Comparison of ENCODE assay signal across 10 mouse cellular contexts in genomic region chr17:67667981-67668380, GRCm38 (mm10). TPM values are rescaled to one million over a fixed set of nuclear protein-coding genes. Genes with fewer than 3 reads are reported as not detected.
DNase-seq lines count a peak whose midpoint lies in the region; ATAC-seq and TF ChIP-seq lines count a peak whose summit lies in the region.
"Had no signal": no experiment of that assay in that cellular context is flagged by ENCODE, and none has a peak within 500 bp of the region (broad histone marks: within the 10 kb centered on the region; RNA-seq: fewer than 3 reads in every experiment).

No protein-coding gene starts in this region.

- peak; percentile 4 for TF ChIP-seq RAD21 in MEL (IDR thresholded peaks at IDR 0.05; ENCODE audit: low read depth, low read length)

- H3K9me3 ChIP-seq in MEL (replicated peaks; ENCODE audit: insufficient read depth, low read length), result no peaks in the 10 kb centered on the region
- H3K9me3 ChIP-seq: heart, embryonic 13.5 days had no signal

- no peak for TF ChIP-seq POLR2A in MEL (IDR thresholded peaks at IDR 0.05; ENCODE audit: control insufficient read depth in 1 of 2, insufficient read depth in 1 of 2, low read depth in 1 of 2, low read length in 2 of 2, poor library complexity in 1 of 2)

- ATAC-seq in common myeloid progenitor, adult 5-6 weeks (replicated peaks; ENCODE audit: low read depth, poor library complexity, severe bottlenecking), result peak; percentile 93

- H3K27me3 ChIP-seq in MEL (ENCODE audit: control insufficient read depth in 1 of 2, insufficient read depth in 2 of 2, low read length in 2 of 2), result no peaks in the 10 kb centered on the region
- H3K27me3 ChIP-seq: heart, embryonic 13.5 days had no signal

- no peaks in the 10 kb centered on the region for H3K36me3 ChIP-seq in MEL (ENCODE audit: control insufficient read depth in 1 of 2, insufficient read depth in 2 of 2, low read length in 2 of 2)
- H3K36me3 ChIP-seq: heart, embryonic 13.5 days had no signal

- H3K27ac ChIP-seq in MEL (ENCODE audit: control insufficient read depth, low read depth, low read length), result no peak overlapping the region
- H3K27ac ChIP-seq: heart, embryonic 13.5 days had no signal

- intact Hi-C loops in gastrocnemius, postnatal 36 days (cut with DNase I), result loop anchor here (5.0 to 10.0 kb wide), 4 partner anchors 81 to 1091 kb away; partner anchors contain the start of gene Ptprm

- H3K79me2 ChIP-seq in MEL (ENCODE audit: control insufficient read depth, insufficient read depth, low read length, poor library complexity), result no peaks in the 10 kb centered on the region

- TF ChIP-seq EP300 in MEL (IDR thresholded peaks at IDR 0.05; ENCODE audit: low read depth in 1 of 2, low read length in 2 of 2), result no peak

- H3K4me1 ChIP-seq in MEL (ENCODE audit: control insufficient read depth in 1 of 2, insufficient read depth in 2 of 2, low read length in 2 of 2), result no peaks in the 10 kb centered on the region
- H3K4me1 ChIP-seq: heart, embryonic 13.5 days had no signal

- no peak overlapping the region for H3K9ac ChIP-seq in MEL (ENCODE audit: control insufficient read depth, low read depth, low read length, poor library complexity, severe bottlenecking)
- H3K9ac ChIP-seq: heart, embryonic 13.5 days had no signal

- TF ChIP-seq CTCF in MEL (IDR thresholded peaks at IDR 0.05 in 2 of 3, conservative IDR thresholded peaks at IDR 0.05 in 1 of 3; ENCODE audit: control insufficient read depth in 1 of 3, insufficient read depth in 1 of 3, low read depth in 2 of 3, low read length in 3 of 3, poor library complexity in 1 of 3, severe bottlenecking in 1 of 3), result peak; percentile 17 to 29 (median 21); a peak in 2 of 6 replicates

- DNase-seq in 3T3-L1 (ENCODE audit: low read depth, low spot score) (peak; percentile 61), MEL (ENCODE audit: low read depth, low spot score) (peak; percentile 2)
- DNase-seq in gastrocnemius, postnatal 36 days, result peak; percentile 32 to 39
- peak; percentile 52 to 76 for DNase-seq in kidney, postnatal 25 days
- DNase-seq in lung, adult 18-20 months, result peak; percentile 16 to 36
- peak; percentile 87 for DNase-seq in retina, embryonic 14.5 days (ENCODE audit: low spot score)
- DNase-seq in spleen, postnatal 14 days (ENCODE audit: low spot score in 2 of 2), result no peak

- H3K4me3 ChIP-seq in MEL (ENCODE audit: control insufficient read depth in 1 of 2, insufficient read depth in 1 of 2, low read depth in 2 of 2, low read length in 2 of 2), result no peak overlapping the region
- H3K4me3 ChIP-seq: heart, embryonic 13.5 days had no signal

TF ChIP-seq in MEL, 35 proteins besides CTCF, POLR2A, EP300 and RAD21:
- no peak for TF ChIP-seq TCF12 (IDR thresholded peaks at IDR 0.05; ENCODE audit: low read depth, low read length)
- TF ChIP-seq NRF1 (IDR thresholded peaks at IDR 0.05; ENCODE audit: insufficient read depth, low read depth, low read length, poor library complexity, severe bottlenecking), result no peak
- TF ChIP-seq MAFK (IDR thresholded peaks at IDR 0.05; ENCODE audit: borderline replicate concordance, low read depth, low read length), result no peak
- TF ChIP-seq MAX (IDR thresholded peaks at IDR 0.05; ENCODE audit: low read length), result no peak
- no peak for TF ChIP-seq MAZ (IDR thresholded peaks at IDR 0.05; ENCODE audit: low read depth, low read length)
- TF ChIP-seq UBTF (IDR thresholded peaks at IDR 0.05; ENCODE audit: borderline replicate concordance, insufficient read depth, low read depth, low read length), result no peak
- no peak for TF ChIP-seq USF1 (IDR thresholded peaks at IDR 0.05; ENCODE audit: low read depth, low read length)
- TF ChIP-seq TAL1 (IDR thresholded peaks at IDR 0.05; ENCODE audit: low read length), result no peak
- no peak for TF ChIP-seq MYB (IDR thresholded peaks at IDR 0.05; ENCODE audit: low read depth, low read length)
- no peak for TF ChIP-seq MEF2A (IDR thresholded peaks at IDR 0.05; ENCODE audit: extremely low read depth, insufficient replicate concordance, low read depth, low read length, poor library complexity, severe bottlenecking)

RNA-seq across cellular contexts. Expression of gene Lama1, which starts 29.1 kb away (rescaled TPM):
- total RNA-seq in MEL (2012; rRNA removed), result not detected in 2 replicates
- not detected for polyA plus RNA-seq in MEL (2012; ENCODE audit: insufficient read depth in 1 of 2, insufficient read length in 2 of 2, low read depth in 1 of 2, low replicate concordance in 2 of 2, missing spikeins in 1 of 2)
- not detected in 2 replicates for total RNA-seq in common myeloid progenitor, adult 5-6 weeks (2017)
- total RNA-seq in gastrocnemius, postnatal 36 days (2021), result under 1 TPM; 0.05 to 0.08 TPM

RNA-seq across cellular contexts. Expression of gene Lrrc30, which starts 35.5 kb away (rescaled TPM):
- not detected in 2 replicates for total RNA-seq in MEL (2012; rRNA removed)
- not detected for polyA plus RNA-seq in MEL (2012; ENCODE audit: insufficient read depth in 1 of 2, insufficient read length in 2 of 2, low read depth in 1 of 2, low replicate concordance in 2 of 2, missing spikeins in 1 of 2)
- not detected in 2 replicates for total RNA-seq in common myeloid progenitor, adult 5-6 weeks (2017)
- total RNA-seq in gastrocnemius, postnatal 36 days (2021), result 100 to 1,000 TPM in 1 of 2 experiments, 10 to 100 TPM in 1; 51.4 to 117 TPM
- polyA plus RNA-seq: heart, embryonic 13.5 days; stomach, embryonic 14.5 days had no signal

Comparison
In these comparisons a context has a peak if more than half of its experiments do, and no peak if none do; other contexts are left out.
1. DNase-seq: peak in 3T3-L1 (single experiment), MEL (single experiment), gastrocnemius, postnatal 36 days (2 of 2), kidney, postnatal 25 days (2 of 2), lung, adult 18-20 months (2 of 2) and retina, embryonic 14.5 days (single experiment); none in spleen, postnatal 14 days (0 of 2).
2. RNA of gene Lrrc30, which starts 35.5 kb away (total RNA-seq): 51.4 to 117 TPM in gastrocnemius, postnatal 36 days; not detected in MEL and not detected in common myeloid progenitor, adult 5-6 weeks; every median in the first group is over 10 times any median in the second.